Mouse (Mus musculus): ENCODE measurements at regions not wholly inside any gene's neighbourhood (a gene's known extent, or its start where the extent isn't known, plus 50 kb on each side); places are given as distances from the start of the nearest gene placed in this dataset.

GRCm38 (mm10) chr4:18649153-18649552 lies 956.1 kb upstream of the Gm12353 start:
- TF ChIP-seq CTCF (IDR thresholded peaks at IDR 0.05; ENCODE audit: low read depth) (peak; percentile 59), EP300 (optimal IDR thresholded peaks at IDR 0.05) (no peak)
